In the genomic region with DNA sequence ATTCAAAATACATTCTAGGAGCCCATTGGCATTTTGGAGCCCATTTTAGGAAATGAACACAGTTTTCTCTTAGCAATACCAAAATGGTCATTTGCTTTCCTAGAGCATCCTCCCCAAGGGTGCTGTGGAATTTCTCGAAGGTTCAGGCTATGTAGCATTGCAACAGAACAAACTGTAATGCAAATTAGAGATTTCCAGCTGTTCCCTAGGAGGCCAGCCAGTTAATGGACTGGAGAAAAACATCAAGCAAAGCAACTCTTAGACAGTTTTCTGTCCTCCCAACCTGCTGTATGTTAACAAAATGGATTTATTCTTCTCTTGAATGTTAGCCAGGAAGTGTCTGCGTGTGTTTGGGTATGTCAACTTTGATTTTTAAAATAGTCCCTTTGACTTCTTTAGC, we compare ENCODE assay signal across 23 mouse cellular contexts. TPM values are rescaled to one million over a fixed set of nuclear protein-coding genes. Genes with fewer than 3 reads are reported as not detected.
"Had no signal": no experiment of that assay in that cellular context is flagged by ENCODE, and none has a peak within 500 bp of the region (broad histone marks: within the 10 kb centered on the region; RNA-seq: fewer than 3 reads in every experiment).

No protein-coding gene starts in this region.

- H3K9ac ChIP-seq: limb, embryonic 15.5 days; liver, embryonic 13.5 days; neural tube, embryonic 15.5 days had no signal

- H3K27me3 ChIP-seq: limb, embryonic 15.5 days; liver, embryonic 13.5 days; neural tube, embryonic 15.5 days had no signal

- H3K4me2 ChIP-seq: limb, embryonic 15.5 days; liver, embryonic 13.5 days; neural tube, embryonic 15.5 days had no signal

- H3K27ac ChIP-seq: left cerebral cortex, adult 2 months; limb, embryonic 15.5 days; liver, embryonic 13.5 days; midbrain, embryonic 10.5 days; neural tube, embryonic 15.5 days had no signal

- H3K9me3 ChIP-seq: limb, embryonic 15.5 days; liver, embryonic 13.5 days; midbrain, embryonic 10.5 days; neural tube, embryonic 15.5 days had no signal

- ATAC-seq: inflammation-experienced regulatory T-cells, adult 6 months; intestine, postnatal 0 days had no signal

- DNase-seq: liver, embryonic 13.5 days; lung, adult 18-20 months; lung, postnatal 14 days; midbrain, embryonic 14.5 days; right cerebral cortex, adult 18-20 months; right cerebral cortex, postnatal 25 days; thymus, adult 2 months; thymus, postnatal 25 days had no signal

- H3K36me3 ChIP-seq: limb, embryonic 15.5 days; liver, embryonic 13.5 days; midbrain, embryonic 10.5 days; neural tube, embryonic 15.5 days had no signal

- H3K4me3 ChIP-seq: left cerebral cortex, adult 2 months; limb, embryonic 15.5 days; liver, embryonic 13.5 days; midbrain, embryonic 10.5 days; myocyte; neural tube, embryonic 15.5 days had no signal

RNA-seq across cellular contexts. Expression of a gene that starts 2.0 kb away (rescaled TPM):
- polyA plus RNA-seq: midbrain, embryonic 10.5 days; neural tube, embryonic 11.5 days had no signal

RNA-seq across cellular contexts. Expression of a gene that starts 29.2 kb away (rescaled TPM):
- total RNA-seq: layer of hippocampus, postnatal 25 days had no signal
- polyA plus RNA-seq: inflammation-experienced regulatory T-cells, adult 6 months; intestine, postnatal 0 days; kidney, embryonic 16.5 days; limb, embryonic 11.5 days; limb, embryonic 15.5 days; liver, embryonic 13.5 days; midbrain, embryonic 10.5 days; midbrain, embryonic 14.5 days; myocyte; neural tube, embryonic 11.5 days; neural tube, embryonic 15.5 days had no signal

RNA-seq across cellular contexts. Expression of a gene that starts 33.6 kb away (rescaled TPM):
- total RNA-seq: left cerebral cortex, adult 2 months had no signal
- polyA plus RNA-seq: inflammation-experienced regulatory T-cells, adult 6 months; limb, embryonic 11.5 days; midbrain, embryonic 10.5 days; neural tube, embryonic 11.5 days; neural tube, embryonic 15.5 days had no signal

RNA-seq across cellular contexts. Expression of a gene that starts 49.0 kb away (rescaled TPM):
- total RNA-seq: layer of hippocampus, postnatal 25 days; left cerebral cortex, adult 2 months; left cerebral cortex, postnatal 14 days; megakaryocyte, adult 5-6 weeks had no signal
- polyA plus RNA-seq: kidney, embryonic 16.5 days; limb, embryonic 11.5 days; limb, embryonic 15.5 days; liver, embryonic 13.5 days; midbrain, embryonic 10.5 days; midbrain, embryonic 14.5 days; myocyte; neural tube, embryonic 11.5 days; neural tube, embryonic 15.5 days; small intestine, adult 2 months; stomach, embryonic 16.5 days; thymus, adult 2 months had no signal
